In genomic region chr2:30885453-30886163, GRCm38 (mm10) we compare ENCODE assay signal across 9 mouse cellular contexts. TPM values are rescaled to one million over a fixed set of nuclear protein-coding genes. Genes with fewer than 3 reads are reported as not detected.
DNase-seq lines count a peak whose midpoint lies in the region; ATAC-seq lines count a peak whose summit lies in the region.
"Had no signal": no experiment of that assay in that cellular context is flagged by ENCODE, and none has a peak within 500 bp of the region (broad histone marks: within the 10 kb centered on the region; RNA-seq: fewer than 3 reads in every experiment).

No protein-coding gene starts in this region.

- ATAC-seq in limb, embryonic 12.5 days (ENCODE audit: insufficient number of reproducible peaks, insufficient read depth, low FRiP score, low TSS enrichment, low read depth) = 0 out of 2 replicates have a peak, but pooled peaks have one; percentile 29
- ATAC-seq in monocyte, adult 5-6 weeks (replicated peaks; ENCODE audit: insufficient number of reproducible peaks, low FRiP score, low TSS enrichment, poor library complexity, severe bottlenecking) = no peak
- ATAC-seq in heart, embryonic 11.5 days (replicated peaks; ENCODE audit: insufficient number of reproducible peaks, low FRiP score, low TSS enrichment) = no peak

- H3K9ac ChIP-seq in limb, embryonic 12.5 days (replicated peaks) = no peak overlapping the region
- H3K9ac ChIP-seq in heart, embryonic 11.5 days (ENCODE audit: low read depth, low read length) = no peak overlapping the region
- H3K9ac ChIP-seq: midbrain, embryonic 12.5 days had no signal

- no peaks in the 10 kb centered on the region for H3K27me3 ChIP-seq in limb, embryonic 12.5 days
- no peaks in the 10 kb centered on the region for H3K27me3 ChIP-seq in heart, embryonic 11.5 days (ENCODE audit: control insufficient read depth, insufficient read depth, low read length)
- H3K27me3 ChIP-seq: midbrain, embryonic 12.5 days had no signal

- H3K4me1 ChIP-seq in limb, embryonic 12.5 days (replicated peaks) = peaks cover 15% of the 10 kb centered on the region
- no peaks in the 10 kb centered on the region for H3K4me1 ChIP-seq in heart, embryonic 11.5 days (ENCODE audit: control insufficient read depth, insufficient read depth, low read length)
- H3K4me1 ChIP-seq: midbrain, embryonic 12.5 days had no signal

- 14% methylated on average over 9 of the region's 9 CpGs for WGBS in limb, embryonic 12.5 days
- 54% methylated on average over 9 of the region's 9 CpGs for WGBS in heart, embryonic 11.5 days (ENCODE audit: insufficient replicate concordance)

- peak overlapping the region; percentile 17; the same call in 1 of the 2 replicates for H3K4me2 ChIP-seq in limb, embryonic 12.5 days
- no peak overlapping the region for H3K4me2 ChIP-seq in heart, embryonic 11.5 days
- H3K4me2 ChIP-seq: midbrain, embryonic 12.5 days had no signal

- peaks cover 4% of the 10 kb centered on the region; the same call in 1 of the 2 replicates for H3K9me3 ChIP-seq in limb, embryonic 12.5 days
- H3K9me3 ChIP-seq in heart, embryonic 11.5 days (replicated peaks; ENCODE audit: control insufficient read depth, low read length) = 0 out of 2 replicates have a peak, but pooled peaks cover 3% of the 10 kb centered on the region
- H3K9me3 ChIP-seq: midbrain, embryonic 12.5 days had no signal

- H3K36me3 ChIP-seq in limb, embryonic 12.5 days = peaks cover 43% of the 10 kb centered on the region
- peaks cover 12% of the 10 kb centered on the region for H3K36me3 ChIP-seq in heart, embryonic 11.5 days (ENCODE audit: control insufficient read depth, insufficient read depth, low read length)
- H3K36me3 ChIP-seq: midbrain, embryonic 12.5 days had no signal

- peak overlapping the region; percentile 88 for H3K27ac ChIP-seq in limb, embryonic 12.5 days
- no peak overlapping the region; the same call in 1 of the 2 replicates for H3K27ac ChIP-seq in heart, embryonic 11.5 days (ENCODE audit: low read depth, low read length)
- H3K27ac ChIP-seq: midbrain, embryonic 12.5 days had no signal

- peak; percentile 45 for DNase-seq in ovary, adult 18-20 months (ENCODE audit: low spot score)
- DNase-seq in ovary, postnatal 10 days (ENCODE audit: low spot score) = no peak
- peak; percentile 56 for DNase-seq in embryo, embryonic 9.5 days (ENCODE audit: extremely low spot score)
- DNase-seq in gastrocnemius, postnatal 4 days (ENCODE audit: low spot score in 2 of 2) = peak; percentile 46 to 66
- DNase-seq in urinary bladder, postnatal 4 days (ENCODE audit: low spot score in 2 of 2) = no peak

- H3K4me3 ChIP-seq in limb, embryonic 12.5 days (replicated peaks) = no peak overlapping the region
- H3K4me3 ChIP-seq in heart, embryonic 11.5 days (ENCODE audit: low read depth, low read length) = no peak overlapping the region
- H3K4me3 ChIP-seq: midbrain, embryonic 12.5 days had no signal

RNA-seq across cellular contexts. Expression of gene Ptges, which starts 44.1 kb away (rescaled TPM):
- total RNA-seq in gastrocnemius, postnatal 4 days (2021) = 10 to 100 TPM in 1 of 2 experiments, 1 to 10 TPM in 1; 8.8 to 12.1 TPM
- 11.5 and 12.8 TPM in 2 replicates for polyA plus RNA-seq in limb, embryonic 12.5 days (2016; fragmentation: Nextera tagmentation; extraction: Ambion mirVana)
- 0.10 to 4.4 TPM (median 0.11 TPM) in 3 replicates for total RNA-seq in monocyte, adult 5-6 weeks (2017)
- polyA plus RNA-seq in heart, embryonic 11.5 days (2014; fragmentation: Nextera tagmentation; extraction: Ambion mirVana) = 3.1 and 3.6 TPM in 2 replicates

RNA-seq across cellular contexts. Expression of gene Prrx2, which starts 50.8 kb away (rescaled TPM):
- total RNA-seq in gastrocnemius, postnatal 4 days (2021) = 10 to 100 TPM; 12.3 to 13.3 TPM
- 194 and 201 TPM in 2 replicates for polyA plus RNA-seq in limb, embryonic 12.5 days (2016; fragmentation: Nextera tagmentation; extraction: Ambion mirVana)
- total RNA-seq in monocyte, adult 5-6 weeks (2017) = not detected in 3 replicates
- 55.8 and 63.2 TPM in 2 replicates for polyA plus RNA-seq in heart, embryonic 11.5 days (2014; fragmentation: Nextera tagmentation; extraction: Ambion mirVana)

RNA-seq across cellular contexts. Expression of gene Asb6, which starts 55.5 kb away (rescaled TPM):
- 10 to 100 TPM; 13.4 to 18.9 TPM for total RNA-seq in gastrocnemius, postnatal 4 days (2021)
- 44.9 and 47.4 TPM in 2 replicates for polyA plus RNA-seq in limb, embryonic 12.5 days (2016; fragmentation: Nextera tagmentation; extraction: Ambion mirVana)
- 20.4 to 45.6 TPM (median 27.7 TPM) in 3 replicates for total RNA-seq in monocyte, adult 5-6 weeks (2017)
- 20.2 and 22.8 TPM in 2 replicates for polyA plus RNA-seq in heart, embryonic 11.5 days (2014; fragmentation: Nextera tagmentation; extraction: Ambion mirVana)

Comparison
In these comparisons a context has a peak if more than half of its experiments do, and no peak if none do; other contexts are left out.
1. DNase-seq: peak in ovary, adult 18-20 months (single experiment), embryo, embryonic 9.5 days (single experiment) and gastrocnemius, postnatal 4 days (2 of 2); none in ovary, postnatal 10 days (single experiment) and urinary bladder, postnatal 4 days (0 of 2).
2. RNA of gene Prrx2, which starts 50.8 kb away (total RNA-seq): 12.3 to 13.3 TPM in gastrocnemius, postnatal 4 days; not detected in monocyte, adult 5-6 weeks; every median in the first group is over 10 times any median in the second.